Mouse (Mus musculus) lung, postnatal 0 days (tissue): Measurements from ENCODE around the gene Sh2d6.

Experiments
- CTCF ChIP-seq: IDR thresholded peaks from 2 replicates; pipeline ENCODE4 v1.5.1; 2016; ENCODE audit warnings: antibody characterized with exemption, mild to moderate bottlenecking
- EP300 ChIP-seq: IDR thresholded peaks from 2 replicates; pipeline ENCODE4 v1.6.1; 2016; ENCODE audit warnings: antibody characterized with exemption, mild to moderate bottlenecking, control low read depth

DNA sequence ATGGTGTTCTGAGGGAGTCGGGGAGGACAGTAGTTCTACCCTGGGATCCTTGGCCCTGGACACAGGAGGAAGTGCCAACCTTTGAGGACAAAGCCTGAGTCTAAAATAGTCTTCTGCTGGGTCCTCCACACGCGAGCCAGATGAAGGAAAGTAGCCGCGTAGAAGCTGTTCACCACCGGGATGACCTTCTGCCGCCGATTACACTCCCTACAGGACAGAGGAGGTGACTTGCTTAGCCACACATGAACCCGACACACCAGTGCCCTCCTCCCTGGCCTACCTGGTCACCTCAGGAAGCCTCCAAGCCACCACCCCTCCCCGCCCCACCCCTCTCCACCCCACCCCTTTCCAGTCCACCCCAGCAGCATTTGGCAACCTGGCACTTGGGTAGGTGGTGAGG lies 47.2 kb upstream of the Sh2d6 start:
- no peak for TF ChIP-seq CTCF
- TF ChIP-seq EP300: no peak
